Mouse (Mus musculus) cerebellum, adult 2 months (tissue): Measurements from ENCODE around the gene Agpat3.

ENCODE experiments used
- CTCF ChIP-seq: fragments of 200-500 bp; IDR thresholded peaks from 2 replicates; pipeline ENCODE4 v1.5.1; 2011; ENCODE audit warnings: low read depth, mild to moderate bottlenecking, control low read depth, low read length, moderate library complexity, borderline replicate concordance; ENCODE audit not compliant: insufficient read depth
- POLR2A ChIP-seq: fragments of 200-500 bp; IDR thresholded peaks from 2 replicates; pipeline ENCODE4 v1.6.1; 2011; ENCODE audit warnings: low read length, control low read depth, borderline replicate concordance; ENCODE audit not compliant: insufficient read depth

DNA sequence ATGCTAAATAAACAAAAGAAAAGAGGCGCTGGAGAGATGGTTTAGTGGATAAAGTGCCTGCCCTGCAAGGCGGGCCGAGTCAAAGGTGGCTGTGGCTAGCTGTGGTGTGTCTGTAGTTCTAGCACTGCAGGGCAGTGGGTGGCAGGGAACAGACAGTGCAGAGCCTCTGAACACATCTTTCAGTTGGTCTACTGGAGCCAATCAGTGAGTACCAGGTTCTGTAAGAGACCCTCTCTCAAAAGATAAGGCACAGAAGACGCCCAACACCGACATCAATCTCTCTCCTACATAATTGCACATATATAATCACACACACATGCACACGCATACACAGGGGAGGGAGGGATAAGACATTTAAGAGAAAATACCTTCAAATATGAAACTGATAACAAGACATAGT is 114.5 kb downstream of the Agpat3 start:
- no peak for TF ChIP-seq POLR2A
- no peak for TF ChIP-seq CTCF
